Mouse (Mus musculus): Measurements from ENCODE around the gene Atp6v0e2. TPM values are rescaled to one million over a fixed set of nuclear protein-coding genes. Genes with fewer than 3 reads are reported as not detected.
A peak's percentile ranks its signal among the peaks of the same experiment; 100 is the strongest.

Gene Atp6v0e2
- polyA plus RNA-seq, 1 experiment from 2014 or later = 20.4 TPM

DNA sequence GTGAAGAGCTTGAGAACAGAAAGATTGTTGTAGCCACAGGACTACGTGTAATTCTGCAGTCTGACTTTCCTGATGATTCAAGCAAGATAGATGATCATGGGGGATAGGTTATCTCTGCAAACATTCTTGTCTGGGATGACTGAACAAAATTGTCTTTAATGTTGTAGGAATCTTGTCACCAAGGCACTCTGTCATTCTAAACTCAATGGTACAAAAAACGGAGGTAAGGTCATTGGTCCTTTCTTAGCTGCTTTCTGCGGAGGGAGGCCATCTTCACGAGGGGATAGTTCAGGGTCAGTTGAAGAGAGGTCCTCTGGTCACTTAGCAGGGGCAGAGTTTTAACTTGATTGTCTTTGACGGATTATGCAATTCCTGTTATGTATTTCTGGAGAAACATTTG, 41.3 kb downstream of the Atp6v0e2 start:
- Histone ChIP-seq H3K4me3 (no peak overlapping the region), H3K36me3 (no peaks in the 10 kb centered on the region), H3K4me1 (replicated peaks) (peaks cover 39% of the 10 kb centered on the region), H3K27ac (ENCODE audit: poor library complexity, severe bottlenecking) (peak overlapping the region; percentile 74), H3K4me2 (no peak overlapping the region), H3K9me3 (replicated peaks) (no peaks in the 10 kb centered on the region), H3K9ac (no peak overlapping the region), H3K27me3 (replicated peaks) (no peaks in the 10 kb centered on the region)
- no peak for ATAC-seq (ENCODE audit: insufficient number of reproducible peaks, low FRiP score)
- WGBS = 48% methylated on average over 5 of the region's 5 CpGs

DNA sequence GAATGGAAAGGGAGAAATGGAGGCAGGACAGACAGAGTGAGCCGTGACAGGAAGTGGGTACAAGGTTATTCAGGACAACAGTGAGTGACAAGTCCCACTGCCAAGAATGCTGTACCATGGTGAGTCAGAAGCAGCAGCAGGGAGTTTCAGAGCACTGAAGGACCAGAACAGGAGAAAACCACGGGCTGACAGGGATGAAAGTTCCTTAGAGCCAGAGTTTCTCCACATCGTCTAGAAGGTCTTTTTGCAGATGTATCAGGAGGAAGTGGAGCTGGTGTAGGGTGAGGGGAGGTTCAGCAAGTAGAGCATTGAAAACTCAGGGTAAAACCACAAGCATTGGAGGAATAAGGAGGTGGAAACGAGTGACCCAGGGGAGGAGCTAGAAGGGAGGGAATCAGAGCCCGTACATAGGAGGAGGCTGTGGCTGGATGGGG, 41.8 kb downstream of the Atp6v0e2 start:
- Histone ChIP-seq H3K9me3 (replicated peaks) (no peaks in the 10 kb centered on the region), H3K9ac (peak overlapping the region; percentile 17; the same call in 1 of the 2 replicates), H3K4me1 (replicated peaks) (peaks cover 35% of the 10 kb centered on the region), H3K4me2 (peak overlapping the region; percentile 44), H3K36me3 (no peaks in the 10 kb centered on the region), H3K27me3 (replicated peaks) (no peaks in the 10 kb centered on the region), H3K4me3 (no peak overlapping the region), H3K27ac (ENCODE audit: poor library complexity, severe bottlenecking) (peak overlapping the region; percentile 74)
- peak; percentile 34; the same call in 1 of the 2 replicates for ATAC-seq (ENCODE audit: insufficient number of reproducible peaks, low FRiP score)
- WGBS = 11% methylated on average over 5 of the region's 5 CpGs

DNA sequence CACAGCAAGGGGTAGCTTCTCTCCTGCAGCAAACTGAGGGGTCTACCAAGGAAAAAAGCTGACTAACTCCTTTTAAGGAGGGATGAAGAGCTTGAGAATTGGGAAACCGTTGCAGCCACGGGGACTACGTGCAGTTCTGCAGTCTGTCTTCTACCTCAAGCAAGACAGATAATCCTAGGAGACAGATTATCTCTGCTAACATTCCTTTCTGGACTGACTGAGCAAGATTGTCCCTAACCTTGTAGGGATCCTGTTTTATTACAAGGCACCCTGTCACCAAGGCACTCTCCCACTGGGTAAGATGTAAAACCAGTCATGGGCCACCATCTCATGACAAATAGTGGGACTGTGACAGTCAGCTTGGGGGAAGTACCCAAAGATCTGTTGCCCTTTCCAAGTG, 43.8 kb downstream of the Atp6v0e2 start:
- Histone ChIP-seq H3K4me1 (replicated peaks) (peaks cover 34% of the 10 kb centered on the region), H3K27me3 (replicated peaks) (no peaks in the 10 kb centered on the region), H3K4me3 (no peak overlapping the region), H3K4me2 (no peak overlapping the region; the same call in 1 of the 2 replicates), H3K9ac (peak overlapping the region; percentile 18; the same call in 1 of the 2 replicates), H3K36me3 (no peaks in the 10 kb centered on the region), H3K9me3 (replicated peaks) (0 out of 2 replicates have a peak, but pooled peaks cover 3% of the 10 kb centered on the region), H3K27ac (ENCODE audit: poor library complexity, severe bottlenecking) (peak overlapping the region; percentile 60; the same call in 1 of the 2 replicates)
- WGBS = 8% methylated on average over 3 of the region's 3 CpGs
- no peak for ATAC-seq (ENCODE audit: insufficient number of reproducible peaks, low FRiP score)

GRCm38 (mm10) chr6:48582037-48582436, 44.6 kb downstream of the Atp6v0e2 start:
- no peak for ATAC-seq (ENCODE audit: insufficient number of reproducible peaks, low FRiP score)
- WGBS = 70% methylated on average over 3 of the region's 3 CpGs
- Histone ChIP-seq H3K9ac (0 out of 2 replicates have a peak overlapping the region, but pooled peaks have one; percentile 32), H3K4me1 (replicated peaks) (peaks cover 34% of the 10 kb centered on the region), H3K4me3 (no peak overlapping the region), H3K9me3 (replicated peaks) (0 out of 2 replicates have a peak, but pooled peaks cover 3% of the 10 kb centered on the region), H3K36me3 (no peaks in the 10 kb centered on the region), H3K27me3 (replicated peaks) (no peaks in the 10 kb centered on the region), H3K27ac (ENCODE audit: poor library complexity, severe bottlenecking) (no peak overlapping the region), H3K4me2 (no peak overlapping the region)

GRCm38 (mm10) chr6:48589194-48589750, 51.9 kb downstream of the Atp6v0e2 start, which contains the start of gene Gm45021:
TSS of gene Gm45021 (plus strand) at chr6:48589610.
- Histone ChIP-seq H3K9me3 (replicated peaks) (0 out of 2 replicates have a peak, but pooled peaks cover 3% of the 10 kb centered on the region), H3K4me3 (no peak within 1 kb of the TSS), H3K9ac (peak within 1 kb of the TSS; percentile 43), H3K36me3 (no peaks in the 10 kb centered on the region), H3K27ac (ENCODE audit: poor library complexity, severe bottlenecking) (peak within 1 kb of the TSS; percentile 82), H3K4me1 (replicated peaks) (peaks cover 18% of the 10 kb centered on the region), H3K27me3 (replicated peaks) (no peaks in the 10 kb centered on the region), H3K4me2 (peak within 1 kb of the TSS; percentile 35; the same call in 1 of the 2 replicates)
- 20% methylated on average over 6 of the region's 6 CpGs for WGBS
- no peak for ATAC-seq (ENCODE audit: insufficient number of reproducible peaks, low FRiP score)

Other genes starting within 250 kb of the Atp6v0e2 start
- 21.2 and 21.8 TPM in 2 replicates for gene Krba1, start 142.0 kb upstream of the Atp6v0e2 start, polyA plus RNA-seq (2016; fragmentation: Nextera tagmentation; extraction: Ambion mirVana)
- 17.1 and 20.4 TPM in 2 replicates for gene Zfp467, start 91.8 kb upstream of the Atp6v0e2 start, polyA plus RNA-seq (2016; fragmentation: Nextera tagmentation; extraction: Ambion mirVana)
- 0.61 and 0.64 TPM in 2 replicates for gene Sspo, start 89.4 kb upstream of the Atp6v0e2 start, polyA plus RNA-seq (2016; fragmentation: Nextera tagmentation; extraction: Ambion mirVana)
- 8.6 and 9.1 TPM in 2 replicates for gene Lrrc61, start 17.2 kb downstream of the Atp6v0e2 start, polyA plus RNA-seq (2016; fragmentation: Nextera tagmentation; extraction: Ambion mirVana)
- 24.7 and 26.4 TPM in 2 replicates for gene Rarres2, start 35.2 kb downstream of the Atp6v0e2 start, polyA plus RNA-seq (2016; fragmentation: Nextera tagmentation; extraction: Ambion mirVana)
- 1.5 TPM in 1 of 2 replicates, not detected in the other for gene Gm45021, start 52.0 kb downstream of the Atp6v0e2 start, polyA plus RNA-seq (2016; fragmentation: Nextera tagmentation; extraction: Ambion mirVana)
- gene Repin1, start 56.3 kb downstream of the Atp6v0e2 start, polyA plus RNA-seq (2016; fragmentation: Nextera tagmentation; extraction: Ambion mirVana) = 32.1 and 32.7 TPM in 2 replicates
- gene Gm44965, start 56.3 kb downstream of the Atp6v0e2 start, polyA plus RNA-seq (2016; fragmentation: Nextera tagmentation; extraction: Ambion mirVana) = not detected in 2 replicates
- gene Zfp775, start 64.4 kb downstream of the Atp6v0e2 start, polyA plus RNA-seq (2016; fragmentation: Nextera tagmentation; extraction: Ambion mirVana) = 5.6 and 5.8 TPM in 2 replicates
- gene AI854703, start 89.1 kb downstream of the Atp6v0e2 start, polyA plus RNA-seq (2016; fragmentation: Nextera tagmentation; extraction: Ambion mirVana) = 1.3 TPM in 2 replicates
- 0.90 and 1.2 TPM in 2 replicates for gene Gimap8, start 109.6 kb downstream of the Atp6v0e2 start, polyA plus RNA-seq (2016; fragmentation: Nextera tagmentation; extraction: Ambion mirVana)
- 8.7 and 9.4 TPM in 2 replicates for gene Gimap9, start 138.5 kb downstream of the Atp6v0e2 start, polyA plus RNA-seq (2016; fragmentation: Nextera tagmentation; extraction: Ambion mirVana)
- gene Gimap4, start 146.9 kb downstream of the Atp6v0e2 start, polyA plus RNA-seq (2016; fragmentation: Nextera tagmentation; extraction: Ambion mirVana) = 9.9 and 10.7 TPM in 2 replicates
- gene Gimap6, start 170.6 kb downstream of the Atp6v0e2 start, polyA plus RNA-seq (2016; fragmentation: Nextera tagmentation; extraction: Ambion mirVana) = 28.7 and 28.8 TPM in 2 replicates
- 2.4 and 3.6 TPM in 2 replicates for gene Gm28053, start 181.0 kb downstream of the Atp6v0e2 start, polyA plus RNA-seq (2016; fragmentation: Nextera tagmentation; extraction: Ambion mirVana)
- gene Gimap7, start 181.0 kb downstream of the Atp6v0e2 start, polyA plus RNA-seq (2016; fragmentation: Nextera tagmentation; extraction: Ambion mirVana) = not detected in 2 replicates
- 20.0 and 21.3 TPM in 2 replicates for gene Gimap1, start 201.4 kb downstream of the Atp6v0e2 start, polyA plus RNA-seq (2016; fragmentation: Nextera tagmentation; extraction: Ambion mirVana)
- gene Gimap5, start 208.6 kb downstream of the Atp6v0e2 start, polyA plus RNA-seq (2016; fragmentation: Nextera tagmentation; extraction: Ambion mirVana) = 5.3 and 6.9 TPM in 2 replicates
- gene Gimap3, start 233.2 kb downstream of the Atp6v0e2 start, polyA plus RNA-seq (2016; fragmentation: Nextera tagmentation; extraction: Ambion mirVana) = not detected in 2 replicates

All from heart, embryonic 12.5 days (tissue).